Mouse (Mus musculus) intestine, postnatal 0 days (tissue): Measurements from ENCODE around the gene Ptpn7. TPM values are rescaled to one million over a fixed set of nuclear protein-coding genes. Genes with fewer than 3 reads are reported as not detected.

Experiments used
- ATAC-seq: fragments of 200-750 bp; cut with Nextera tagmentation; 2 replicates; pipeline ENCODE4 v1.8.0; 2017; ENCODE audit warnings: mild to moderate bottlenecking, moderate TSS enrichment, moderate library complexity
- H3K27ac ChIP-seq: fragments of 300-500 bp; sonication (generic); 2 replicates; pipeline ENCODE4 v1.5.1; 2014; ENCODE audit warnings: mild to moderate bottlenecking, low read depth, low read length, moderate library complexity
- H3K27me3 ChIP-seq: fragments of 300-500 bp; sonication (generic); replicated peaks from 2 replicates; pipeline ENCODE4 v1.6.1; 2014; ENCODE audit warnings: low read length, mixed read lengths; ENCODE audit not compliant: control insufficient read depth, insufficient read depth
- H3K36me3 ChIP-seq: fragments of 300-500 bp; sonication (generic); 2 replicates; pipeline ENCODE4 v1.6.1; 2014; ENCODE audit warnings: mild to moderate bottlenecking, moderate library complexity; ENCODE audit not compliant: control insufficient read depth, insufficient read depth
- H3K4me1 ChIP-seq: fragments of 300-500 bp; sonication (generic); replicated peaks from 2 replicates; pipeline ENCODE4 v1.6.1; 2014; ENCODE audit warnings: antibody characterized with exemption, low read length, mixed read lengths; ENCODE audit not compliant: control insufficient read depth, insufficient read depth
- H3K4me2 ChIP-seq: fragments of 300-500 bp; sonication (generic); replicated peaks from 2 replicates; pipeline ENCODE4 v1.6.1; 2014; ENCODE audit warnings: low read depth, mild to moderate bottlenecking, moderate library complexity
- H3K4me3 ChIP-seq: fragments of 300-500 bp; sonication (generic); 2 replicates; pipeline ENCODE4 v1.5.1; 2014; ENCODE audit warnings: low read depth, low read length
- H3K9ac ChIP-seq: fragments of 300-500 bp; sonication (generic); 2 replicates; pipeline ENCODE4 v1.6.1; 2014; ENCODE audit warnings: mild to moderate bottlenecking, low read depth, low read length
- H3K9me3 ChIP-seq: fragments of 300-500 bp; sonication (generic); 2 replicates; pipeline ENCODE4 v1.6.1; 2016; ENCODE audit warnings: mixed run types; ENCODE audit not compliant: control insufficient read depth
- CTCF ChIP-seq: sonication (generic); IDR thresholded peaks from 2 replicates; pipeline ENCODE4 v1.5.1; 2016; ENCODE audit warnings: low read depth, mild to moderate bottlenecking, control low read depth, antibody characterized with exemption, moderate library complexity
- WGBS: fragments of 180-500 bp; shearing (Covaris S2); extraction: QIAGEN DNeasy Blood & Tissue Kit; methylation state at CpG from one replicate; pipeline ENCODE4 v1.1.7; 2014; 5-methylcytosine and 5-hydroxymethylcytosine counted together
- polyA plus RNA-seq: library from polyadenylated mRNA; unstranded; fragments of >200 nt; fragmentation: Nextera tagmentation; extraction: Ambion mirVana; gene quantifications from 2 replicates; pipeline ENCODE4 v1.2.1, GENCODE M21; 2015

The Ptpn7 gene
- polyA plus RNA-seq, 1 experiment from 2014 or later = 0.76 TPM

DNA sequence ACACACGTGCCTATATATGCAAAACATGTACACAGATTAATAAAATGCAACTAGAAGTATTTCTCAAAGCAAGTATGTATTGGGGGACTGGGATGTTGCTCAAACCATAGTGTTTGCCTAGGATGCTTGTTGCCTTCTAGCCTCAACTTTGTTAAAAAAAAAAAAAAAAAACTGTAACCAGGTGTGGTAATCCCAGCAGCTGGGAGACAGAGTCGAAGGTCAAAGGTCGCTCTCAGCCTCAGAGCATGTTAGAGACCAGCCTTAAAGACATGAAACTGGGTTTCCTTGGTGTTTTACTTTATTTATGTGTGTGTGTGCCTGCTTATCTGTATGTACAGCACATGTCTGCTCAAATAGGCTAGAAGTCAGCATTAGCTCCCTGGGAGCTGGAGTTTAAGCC is 42.7 kb downstream of the Ptpn7 start:
- WGBS = 57% methylated on average over 3 of the region's 3 CpGs
- no peak for ATAC-seq
- Histone ChIP-seq H3K4me1 (peaks cover 9% of the 10 kb centered on the region), H3K36me3 (no peaks in the 10 kb centered on the region), H3K4me2 (no peak overlapping the region), H3K4me3 (no peak overlapping the region), H3K27me3 (no peaks in the 10 kb centered on the region), H3K9me3 (no peaks in the 10 kb centered on the region), H3K9ac (no peak overlapping the region), H3K27ac (peak overlapping the region; percentile 54)
- no peak for TF ChIP-seq CTCF

DNA sequence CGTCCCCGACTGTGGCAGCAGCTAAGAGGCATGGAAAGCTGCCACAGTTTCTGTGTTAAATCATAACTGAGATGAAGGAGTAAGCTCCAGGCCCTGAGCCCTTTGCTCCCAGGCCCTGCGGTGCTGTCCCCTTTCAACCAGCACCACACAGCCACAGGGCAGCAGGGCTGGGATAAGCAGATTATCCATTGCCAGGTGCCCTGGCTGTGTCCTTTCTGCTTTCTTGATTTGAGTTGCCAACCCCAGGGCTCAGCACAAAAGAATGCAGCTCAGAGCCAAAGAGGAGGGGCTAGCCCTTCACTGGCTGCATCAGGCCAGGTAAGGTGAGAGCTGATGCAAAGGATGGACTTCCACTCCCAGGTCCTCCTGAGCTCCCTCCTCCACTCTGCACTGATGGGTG is 45.2 kb downstream of the Ptpn7 start:
- 85% methylated on average over 3 of the region's 3 CpGs for WGBS
- no peak overlapping the region for H3K27ac ChIP-seq
- H3K9ac ChIP-seq = no peak overlapping the region
- TF ChIP-seq CTCF = no peak
- no peak overlapping the region for H3K4me2 ChIP-seq
- peaks cover 5% of the 10 kb centered on the region for H3K4me1 ChIP-seq
- no peaks in the 10 kb centered on the region for H3K9me3 ChIP-seq
- ATAC-seq = no peak
- H3K36me3 ChIP-seq = no peaks in the 10 kb centered on the region
- no peak overlapping the region for H3K4me3 ChIP-seq
- H3K27me3 ChIP-seq = no peaks in the 10 kb centered on the region

DNA sequence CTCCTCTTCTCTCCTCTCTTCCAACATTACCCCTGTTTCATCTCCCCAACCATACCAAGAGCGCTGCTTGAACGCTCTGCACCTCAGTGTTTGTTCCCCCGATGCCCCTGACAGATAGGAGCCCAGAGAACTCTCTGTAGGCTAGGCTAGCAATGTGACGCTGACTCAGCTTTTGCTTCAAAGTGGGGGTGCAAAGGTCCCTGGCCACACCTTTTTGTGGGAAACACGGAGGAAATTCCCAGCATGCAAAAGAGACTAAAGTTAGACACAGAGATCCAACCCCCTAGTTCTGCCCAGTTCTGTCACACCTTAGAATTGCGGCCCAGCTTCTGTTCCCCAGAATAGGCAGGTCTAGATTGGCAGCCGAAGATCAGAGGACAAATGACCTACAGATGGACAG is 46.4 kb downstream of the Ptpn7 start:
- Histone ChIP-seq H3K9ac (no peak overlapping the region), H3K27ac (peak overlapping the region; percentile 84), H3K4me2 (no peak overlapping the region), H3K9me3 (no peaks in the 10 kb centered on the region), H3K4me1 (peaks cover 11% of the 10 kb centered on the region), H3K4me3 (no peak overlapping the region), H3K36me3 (no peaks in the 10 kb centered on the region), H3K27me3 (no peaks in the 10 kb centered on the region)
- no peak for TF ChIP-seq CTCF
- 44% methylated on average over 7 of the region's 7 CpGs for WGBS
- ATAC-seq = peak; percentile 23

- Histone ChIP-seq H3K4me3 (no peak overlapping the region), H3K36me3 (no peaks in the 10 kb centered on the region), H3K4me2 (no peak overlapping the region), H3K4me1 (peaks cover 8% of the 10 kb centered on the region), H3K9me3 (no peaks in the 10 kb centered on the region), H3K27me3 (no peaks in the 10 kb centered on the region), H3K9ac (no peak overlapping the region), H3K27ac (peak overlapping the region; percentile 84)
- peak; percentile 90 for ATAC-seq
- WGBS = 43% methylated on average over 10 of the region's 10 CpGs
- no peak for TF ChIP-seq CTCF
These were observed 48.3 kb downstream of the Ptpn7 start for GRCm38 (mm10) chr1:135180830-135181229.

- no peak overlapping the region for H3K4me2 ChIP-seq
- no peaks in the 10 kb centered on the region for H3K27me3 ChIP-seq
- no peak for ATAC-seq
- H3K9me3 ChIP-seq = no peaks in the 10 kb centered on the region
- no peak overlapping the region for H3K4me3 ChIP-seq
- H3K27ac ChIP-seq = peak overlapping the region; percentile 84
- H3K4me1 ChIP-seq = peaks cover 8% of the 10 kb centered on the region
- no peak overlapping the region for H3K9ac ChIP-seq
- WGBS = 43% methylated on average over 4 of the region's 4 CpGs
- no peaks in the 10 kb centered on the region for H3K36me3 ChIP-seq
- no peak for TF ChIP-seq CTCF
These were observed 48.8 kb downstream of the Ptpn7 start for GRCm38 (mm10) chr1:135181275-135181674.

- no peaks in the 10 kb centered on the region for H3K27me3 ChIP-seq
- no peak for ATAC-seq
- H3K4me3 ChIP-seq = no peak overlapping the region
- no peaks in the 10 kb centered on the region for H3K9me3 ChIP-seq
- no peak overlapping the region for H3K4me2 ChIP-seq
- H3K36me3 ChIP-seq = no peaks in the 10 kb centered on the region
- H3K4me1 ChIP-seq = peaks cover 8% of the 10 kb centered on the region; the same call in 1 of the 2 replicates
- no peak for TF ChIP-seq CTCF
- H3K9ac ChIP-seq = no peak overlapping the region
- 82% methylated on average over 8 of the region's 8 CpGs for WGBS
- peak overlapping the region; percentile 84 for H3K27ac ChIP-seq
These were observed 49.6 kb downstream of the Ptpn7 start for GRCm38 (mm10) chr1:135181880-135182623.
